Mouse (Mus musculus): ENCODE results near the gene Fggy.
A peak's percentile ranks its signal among the peaks of the same experiment; 100 is the strongest.

Fggy gene

GRCm38 (mm10) chr4:95913026-95913425, 355.7 kb downstream of the Fggy start:
- DNase-seq, result peak; percentile 51

GRCm38 (mm10) chr4:95915628-95916579, 358.6 kb downstream of the Fggy start:
- DNase-seq, result peak; percentile 12

DNA sequence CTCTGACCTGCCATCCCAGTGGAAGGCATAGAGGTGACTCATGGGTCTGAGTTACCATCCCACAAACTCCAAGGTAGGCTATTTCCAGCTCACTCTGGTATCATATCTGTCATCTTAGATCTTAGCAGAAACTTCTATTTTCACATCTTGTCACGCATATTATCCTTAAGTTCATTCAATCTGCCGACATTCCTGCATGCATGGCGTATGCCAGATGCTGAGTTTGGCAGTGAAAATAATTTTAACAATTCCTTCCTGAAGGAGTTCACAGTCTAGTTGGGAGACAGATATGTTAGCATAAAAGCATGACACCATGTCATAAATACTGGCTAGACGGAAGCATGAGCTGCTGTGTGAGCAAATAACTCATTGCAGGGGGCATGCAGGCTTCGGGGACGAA, 360.4 kb downstream of the Fggy start:
- no peak for DNase-seq

GRCm38 (mm10) chr4:95920448-95920847, 363.1 kb downstream of the Fggy start:
- DNase-seq, result no peak

DNA sequence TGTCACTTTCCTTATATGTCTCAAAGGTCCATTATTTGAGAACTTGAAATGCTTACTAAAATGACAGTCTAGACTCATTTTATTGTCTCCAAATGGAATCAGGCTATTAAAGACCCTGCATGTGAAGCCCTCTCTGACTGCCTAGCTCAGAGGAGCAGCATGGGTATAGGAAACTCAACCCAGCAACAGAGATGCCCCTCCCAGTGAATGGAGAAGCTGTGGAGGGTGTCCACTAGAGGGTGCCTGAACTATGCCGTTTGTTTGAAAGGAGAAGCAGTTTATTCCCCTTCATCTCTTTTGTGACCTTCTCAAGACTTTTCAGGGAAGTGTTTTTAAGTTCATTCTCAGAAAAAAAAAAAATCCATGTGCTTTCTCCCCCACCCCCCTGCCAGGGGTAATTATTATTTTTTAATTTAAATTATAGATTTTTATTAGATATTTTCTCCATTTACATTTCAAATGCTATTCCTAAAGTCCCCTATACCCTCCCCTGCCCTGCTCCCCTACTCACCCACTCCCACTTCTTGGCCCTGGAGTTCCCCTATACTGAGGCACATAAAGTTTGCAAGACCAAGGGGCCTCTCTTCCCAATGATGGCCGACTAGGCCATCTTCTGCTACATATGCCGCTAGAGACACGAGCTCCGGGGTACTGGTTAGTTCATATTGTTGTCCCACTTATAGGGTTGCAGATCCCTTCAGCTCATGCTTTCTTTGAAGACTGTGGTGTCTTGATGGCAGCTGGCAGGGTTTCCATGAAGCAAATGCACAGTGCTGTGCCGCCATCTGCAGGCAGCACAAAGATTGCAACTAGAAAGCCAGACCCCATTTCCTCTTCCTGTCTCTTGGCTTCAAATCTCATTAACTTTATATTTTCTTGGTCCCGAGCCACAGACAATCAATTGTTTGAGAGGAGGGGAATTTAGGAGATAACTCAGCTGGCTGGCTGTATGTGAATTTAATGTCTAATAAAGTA, 367.2 kb downstream of the Fggy start:
- DNase-seq, result peak; percentile 93

GRCm38 (mm10) chr4:95928846-95929245, 371.5 kb downstream of the Fggy start:
- no peak for DNase-seq

DNA sequence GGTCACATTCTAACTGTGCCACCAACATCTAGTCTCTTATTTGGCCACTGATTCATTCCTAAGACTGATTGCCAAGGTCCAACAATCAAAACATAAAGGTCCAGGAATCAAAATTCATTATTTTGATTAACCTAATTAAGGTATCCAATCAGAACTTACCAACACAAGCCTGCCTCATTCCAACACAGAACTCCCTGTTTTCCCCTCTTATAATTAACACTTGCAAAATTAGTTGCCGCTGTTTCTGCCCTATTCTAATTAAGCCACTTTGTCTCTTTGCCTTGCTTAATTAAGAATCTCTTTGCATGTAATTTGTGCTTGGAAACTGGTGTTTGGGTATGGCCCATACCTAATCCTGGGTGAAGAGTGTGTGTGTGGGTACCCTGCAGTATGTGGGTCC, 372.6 kb downstream of the Fggy start:
- no peak for DNase-seq

DNA sequence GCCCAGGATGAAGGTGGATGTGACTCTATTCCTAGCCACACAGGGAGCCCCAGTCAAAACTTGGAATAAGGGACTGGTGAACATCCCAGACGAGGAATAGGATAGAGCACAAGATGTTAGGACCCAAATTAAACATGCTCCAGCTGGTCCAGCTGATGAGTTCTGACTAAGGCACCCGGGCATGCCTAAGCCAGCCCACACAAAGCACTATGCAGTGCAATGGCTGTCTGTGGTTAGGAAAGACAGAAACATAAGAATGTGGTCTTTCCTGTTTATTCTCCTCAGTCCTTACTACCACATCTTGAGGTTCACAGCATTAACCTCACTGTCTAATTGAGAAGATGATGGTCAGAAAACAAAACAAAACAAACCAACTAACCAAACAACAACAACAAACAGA, 374.0 kb downstream of the Fggy start:
- DNase-seq, result no peak

DNA sequence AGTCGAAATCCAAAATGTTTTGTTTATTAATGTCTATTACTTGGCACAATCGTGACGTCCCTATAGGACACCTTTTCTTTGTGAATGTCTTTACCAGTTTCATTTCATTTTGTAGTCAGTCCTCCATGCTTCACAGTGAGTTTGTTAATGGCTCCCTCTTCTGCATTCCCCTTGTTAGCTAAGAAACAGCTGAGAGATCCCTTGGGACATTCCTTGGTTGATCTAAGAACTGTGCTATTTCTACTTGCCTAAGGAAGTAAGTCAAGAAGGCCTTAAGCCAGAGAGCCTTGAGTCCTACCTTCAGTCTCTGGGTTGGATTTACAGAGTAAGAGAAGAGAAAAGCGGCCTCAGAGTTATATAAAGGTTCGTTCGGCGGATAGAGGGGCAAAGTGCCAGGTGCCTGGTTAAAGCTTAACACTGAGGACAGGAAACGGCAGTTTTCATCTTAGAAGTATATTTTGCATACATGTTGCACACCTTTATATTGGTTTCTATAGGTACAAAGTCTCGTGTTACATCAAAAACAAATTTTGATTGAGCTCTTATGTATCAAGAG, 376.6 kb downstream of the Fggy start:
- DNase-seq, result no peak

DNA sequence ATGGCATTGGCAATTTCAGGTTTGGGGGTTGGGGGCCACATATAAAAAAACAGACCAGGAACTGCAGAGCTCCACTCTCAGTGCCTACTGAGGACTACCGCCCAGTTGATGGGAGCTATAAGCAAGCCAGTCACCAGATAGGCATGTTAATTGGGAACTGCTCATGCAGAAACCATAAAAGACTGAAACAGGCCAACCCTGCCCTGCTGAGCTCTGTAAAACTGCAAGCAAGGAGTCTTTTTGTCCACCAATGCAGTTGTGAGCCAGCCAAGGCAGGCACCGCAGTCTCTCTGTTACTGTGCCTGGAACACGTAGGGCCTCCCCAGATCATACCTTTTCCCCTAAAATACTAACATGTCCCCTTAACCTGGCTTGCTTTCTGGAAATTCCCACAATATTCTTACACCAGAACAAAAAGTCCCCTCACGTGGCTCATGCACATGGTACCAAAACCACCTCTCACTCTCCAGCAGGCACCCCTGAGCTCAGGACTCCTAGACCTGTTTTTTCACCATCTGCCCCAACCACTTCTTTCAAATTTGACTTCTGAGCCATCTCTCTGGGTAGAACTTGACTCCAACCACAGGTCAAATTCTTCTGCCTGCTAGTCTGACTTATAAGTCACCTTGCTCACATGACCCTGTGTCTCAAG, 377.2 kb downstream of the Fggy start:
- no peak for DNase-seq

DNA sequence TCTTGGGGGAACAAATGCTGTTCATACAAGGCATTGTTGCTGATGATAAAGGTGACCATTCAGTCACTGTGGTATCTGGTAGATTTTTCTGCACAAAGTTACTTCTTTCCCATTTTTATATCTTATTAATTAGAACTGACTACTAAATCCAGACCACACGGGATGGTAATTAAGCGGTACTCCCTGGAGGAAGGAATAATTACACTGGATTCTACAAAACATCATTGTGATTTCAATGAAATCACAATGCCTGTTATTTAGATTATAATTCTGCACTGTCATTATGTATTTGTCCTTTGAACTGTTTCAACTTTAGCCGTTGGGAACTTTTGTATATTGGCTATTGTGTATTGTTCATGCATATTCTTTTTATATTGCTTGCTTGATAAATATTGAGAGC, 381.4 kb downstream of the Fggy start:
- no peak for DNase-seq

- DNase-seq, result no peak
Measured at GRCm38 (mm10) chr4:95947896-95948295, 390.6 kb downstream of the Fggy start.

GRCm38 (mm10) chr4:95953328-95953727, 396.0 kb downstream of the Fggy start:
- no peak for DNase-seq

DNA sequence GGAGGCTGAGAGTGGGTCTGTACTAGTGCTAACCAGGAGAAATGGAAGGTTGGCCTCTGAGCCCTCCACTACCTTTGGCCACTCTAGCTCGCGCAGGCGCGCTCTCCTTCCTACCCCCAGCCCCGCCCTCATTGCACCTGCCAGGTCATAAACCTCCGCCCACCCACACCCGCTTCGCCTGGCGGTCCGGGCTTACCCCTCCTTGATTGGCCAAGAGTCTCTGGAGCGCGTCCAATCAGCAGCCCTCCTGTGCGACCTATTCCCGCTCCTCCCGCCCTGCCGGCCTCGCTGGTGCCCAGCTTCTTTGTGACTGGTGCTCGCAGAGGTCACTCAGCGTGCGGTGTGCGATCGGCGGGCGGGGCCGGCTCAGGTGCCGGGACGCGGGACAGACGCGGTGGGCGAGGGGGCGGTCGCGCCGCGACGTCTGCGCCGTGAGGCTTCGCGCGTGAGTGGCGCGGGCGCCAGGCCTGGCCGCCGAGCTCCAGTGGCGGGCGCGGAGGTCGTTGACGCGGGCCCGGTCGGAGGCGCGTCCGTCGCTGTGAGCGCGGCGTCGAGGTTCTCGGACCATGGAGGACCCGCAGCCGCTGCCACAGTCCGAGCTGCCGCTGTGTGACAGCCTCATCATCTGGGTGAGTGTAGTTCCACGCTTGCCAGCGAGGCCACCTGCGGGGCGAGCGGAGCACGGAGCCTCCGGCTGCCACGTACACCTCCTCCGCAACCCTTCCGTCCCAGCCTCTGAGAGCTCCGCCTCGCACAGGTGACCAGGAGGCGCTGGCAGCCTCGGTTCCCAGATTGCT, 409.8 kb downstream of the Fggy start, which contains the start of gene Hook1:
TSS of gene Hook1 (plus strand) at position 313 of the 797 bp plus-strand sequence.
- DNase-seq, result peak; percentile 99
